Mouse (Mus musculus) ES-Bruce4 (cell line): ENCODE results near the gene D1Ertd622e.

Experiments
- CTCF ChIP-seq: IDR thresholded peaks from one replicate; pipeline ENCODE4 v1.8.1; 2011; ENCODE audit warnings: low read depth, low read length
- POLR2A ChIP-seq: IDR thresholded peaks from one replicate; pipeline ENCODE4 v1.8.1; 2011; ENCODE audit warnings: low read length; ENCODE audit not compliant: insufficient read depth

- TF ChIP-seq POLR2A (no peak), CTCF (no peak)
Observed at GRCm38 (mm10) chr1:97676526-97677177, 14.8 kb upstream of the D1Ertd622e start.
